Mouse (Mus musculus): ENCODE results near the gene Cacna1b. TPM values are rescaled to one million over a fixed set of nuclear protein-coding genes. Genes with fewer than 3 reads are reported as not detected.

The Cacna1b gene
- polyA plus RNA-seq, 1 experiment, result 0.01 TPM

DNA sequence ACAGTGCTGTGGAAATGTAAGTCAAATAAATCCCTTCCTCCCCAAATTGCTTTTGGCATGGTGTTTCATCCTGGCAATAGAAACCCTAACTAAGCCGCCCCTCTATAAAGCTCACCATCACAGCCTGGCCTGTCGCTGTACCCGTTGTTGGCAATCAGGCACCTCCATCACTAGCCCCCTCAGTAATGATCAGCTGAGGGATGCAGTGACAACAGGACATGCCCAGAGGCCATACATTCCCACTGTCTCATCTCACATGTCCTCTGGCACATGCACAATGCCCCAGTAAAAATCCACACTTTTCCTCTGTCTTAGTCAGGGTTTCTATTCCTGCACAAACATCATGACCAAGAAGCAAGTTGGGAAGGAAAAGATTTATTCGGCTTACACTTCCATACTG, 173.5 kb downstream of the Cacna1b start:
- no peak overlapping the region for H3K4me3 ChIP-seq (replicated peaks)
- TF ChIP-seq TAL1 (IDR thresholded peaks at IDR 0.05; ENCODE audit: low read length) (no peak), GATA1 (IDR thresholded peaks at IDR 0.05; ENCODE audit: low read length) (no peak)
- no peaks in the 10 kb centered on the region for H3K4me1 ChIP-seq (ENCODE audit: control insufficient read depth)
- peaks cover 11% of the 10 kb centered on the region for H3K9me3 ChIP-seq (ENCODE audit: control insufficient read depth, low read length)
- no peaks in the 10 kb centered on the region for H3K36me3 ChIP-seq (ENCODE audit: control insufficient read depth)
- no peaks in the 10 kb centered on the region for H3K27me3 ChIP-seq (ENCODE audit: control insufficient read depth)

DNA sequence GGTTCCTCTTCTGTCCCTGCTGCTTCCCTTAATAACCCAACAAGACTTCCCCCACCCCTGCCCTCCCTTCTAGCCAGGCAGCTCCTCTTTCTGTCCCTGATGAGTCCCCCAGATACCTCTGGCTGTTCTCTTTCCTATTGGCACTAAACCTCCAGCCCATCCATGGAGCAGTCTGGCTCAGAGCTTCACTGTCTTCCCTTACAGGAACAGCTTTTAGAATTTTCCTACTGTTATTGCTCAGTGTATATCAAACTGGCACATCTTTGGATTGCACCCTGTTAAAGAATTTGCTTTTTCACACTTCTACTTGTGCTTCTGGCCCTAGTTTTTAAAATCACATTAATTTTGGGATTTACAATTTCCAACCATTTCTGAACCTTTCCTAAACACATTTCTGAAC, 175.0 kb downstream of the Cacna1b start:
- H3K4me1 ChIP-seq (ENCODE audit: control insufficient read depth), result no peaks in the 10 kb centered on the region
- no peaks in the 10 kb centered on the region for H3K27me3 ChIP-seq (ENCODE audit: control insufficient read depth)
- no peak overlapping the region for H3K4me3 ChIP-seq (replicated peaks)
- no peaks in the 10 kb centered on the region for H3K36me3 ChIP-seq (ENCODE audit: control insufficient read depth)
- peaks cover 14% of the 10 kb centered on the region for H3K9me3 ChIP-seq (ENCODE audit: control insufficient read depth, low read length)
- no peak for TF ChIP-seq GATA1 (IDR thresholded peaks at IDR 0.05; ENCODE audit: low read length)
- TF ChIP-seq TAL1 (IDR thresholded peaks at IDR 0.05; ENCODE audit: low read length), result no peak

DNA sequence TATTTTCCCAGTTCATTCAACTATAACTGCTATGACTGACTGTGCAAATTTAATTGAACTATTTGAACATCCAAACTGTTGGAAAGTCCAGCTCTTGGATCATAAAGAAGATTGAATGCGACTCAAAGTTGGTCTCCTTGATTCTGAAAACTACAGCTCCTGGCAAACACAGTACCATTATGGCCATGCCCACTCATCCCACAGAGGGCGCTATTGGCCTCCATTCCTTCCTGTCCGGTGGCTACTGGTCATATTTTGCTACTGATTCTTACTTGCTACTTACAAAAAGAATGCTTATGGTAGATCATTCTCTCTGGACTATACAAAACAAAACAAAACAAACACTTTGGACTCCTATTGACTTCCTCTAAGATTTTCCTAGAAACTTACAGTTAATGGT, 188.3 kb downstream of the Cacna1b start:
- TF ChIP-seq GATA1 (IDR thresholded peaks at IDR 0.05; ENCODE audit: low read length), result no peak
- no peak for TF ChIP-seq TAL1 (IDR thresholded peaks at IDR 0.05; ENCODE audit: low read length)
- Histone ChIP-seq H3K36me3 (ENCODE audit: control insufficient read depth) (no peaks in the 10 kb centered on the region), H3K9me3 (ENCODE audit: control insufficient read depth, low read length) (no peaks in the 10 kb centered on the region)

DNA sequence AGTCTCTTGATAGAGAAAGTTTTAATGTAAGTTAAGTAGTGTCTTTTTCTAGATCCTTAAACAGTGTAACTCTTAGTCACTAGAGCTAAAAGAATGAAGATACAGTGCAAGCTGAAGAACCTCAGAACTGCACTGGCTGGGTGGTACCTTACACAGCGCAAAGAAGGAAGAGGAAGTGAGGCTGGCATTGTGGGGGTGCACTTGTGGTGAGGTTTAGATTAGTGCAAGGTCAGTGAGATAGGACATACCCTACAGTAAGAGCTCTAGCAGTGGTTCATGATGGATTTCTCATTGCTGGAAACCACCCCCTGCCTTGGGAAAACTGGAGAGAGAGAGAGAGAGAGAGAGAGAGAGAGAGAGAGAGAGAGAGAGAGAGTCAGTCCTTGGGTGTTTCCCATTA, 192.0 kb downstream of the Cacna1b start:
- Histone ChIP-seq H3K4me3 (replicated peaks) (no peak overlapping the region), H3K36me3 (ENCODE audit: control insufficient read depth) (no peaks in the 10 kb centered on the region), H3K4me1 (ENCODE audit: control insufficient read depth) (no peaks in the 10 kb centered on the region), H3K27me3 (ENCODE audit: control insufficient read depth) (no peaks in the 10 kb centered on the region), H3K9me3 (ENCODE audit: control insufficient read depth, low read length) (no peaks in the 10 kb centered on the region)
- TF ChIP-seq GATA1 (IDR thresholded peaks at IDR 0.05; ENCODE audit: low read length) (no peak), TAL1 (IDR thresholded peaks at IDR 0.05; ENCODE audit: low read length) (no peak)

More for the DNA sequence above, 188.3 kb downstream of the Cacna1b start:
- no peaks in the 10 kb centered on the region for H3K27me3 ChIP-seq (ENCODE audit: control insufficient read depth)
- no peaks in the 10 kb centered on the region for H3K4me1 ChIP-seq (ENCODE audit: control insufficient read depth)
- no peak overlapping the region for H3K4me3 ChIP-seq (replicated peaks)

DNA sequence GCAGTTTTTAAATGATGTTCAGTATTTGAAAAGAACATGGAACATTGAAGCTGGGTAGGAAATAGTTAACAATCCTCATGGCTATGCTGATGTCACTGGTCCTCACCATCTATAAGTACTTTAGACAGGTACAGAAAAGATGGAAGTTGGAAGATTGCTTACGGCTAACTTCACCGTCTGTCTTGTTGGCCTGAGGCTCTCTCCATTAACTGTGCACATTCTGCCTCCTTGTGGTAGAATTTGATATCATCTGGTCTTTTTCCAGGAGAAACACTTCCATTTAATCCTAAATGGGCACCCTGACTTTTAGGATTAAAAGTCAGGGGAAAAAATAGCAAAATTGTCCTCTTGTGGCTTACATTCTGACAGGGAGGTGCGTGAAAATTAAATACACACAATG, 194.4 kb downstream of the Cacna1b start:
- Histone ChIP-seq H3K4me1 (ENCODE audit: control insufficient read depth) (no peaks in the 10 kb centered on the region), H3K27me3 (ENCODE audit: control insufficient read depth) (no peaks in the 10 kb centered on the region), H3K36me3 (ENCODE audit: control insufficient read depth) (no peaks in the 10 kb centered on the region), H3K9me3 (ENCODE audit: control insufficient read depth, low read length) (no peaks in the 10 kb centered on the region), H3K4me3 (replicated peaks) (no peak overlapping the region)
- TF ChIP-seq TAL1 (IDR thresholded peaks at IDR 0.05; ENCODE audit: low read length) (no peak), GATA1 (IDR thresholded peaks at IDR 0.05; ENCODE audit: low read length) (no peak)

DNA sequence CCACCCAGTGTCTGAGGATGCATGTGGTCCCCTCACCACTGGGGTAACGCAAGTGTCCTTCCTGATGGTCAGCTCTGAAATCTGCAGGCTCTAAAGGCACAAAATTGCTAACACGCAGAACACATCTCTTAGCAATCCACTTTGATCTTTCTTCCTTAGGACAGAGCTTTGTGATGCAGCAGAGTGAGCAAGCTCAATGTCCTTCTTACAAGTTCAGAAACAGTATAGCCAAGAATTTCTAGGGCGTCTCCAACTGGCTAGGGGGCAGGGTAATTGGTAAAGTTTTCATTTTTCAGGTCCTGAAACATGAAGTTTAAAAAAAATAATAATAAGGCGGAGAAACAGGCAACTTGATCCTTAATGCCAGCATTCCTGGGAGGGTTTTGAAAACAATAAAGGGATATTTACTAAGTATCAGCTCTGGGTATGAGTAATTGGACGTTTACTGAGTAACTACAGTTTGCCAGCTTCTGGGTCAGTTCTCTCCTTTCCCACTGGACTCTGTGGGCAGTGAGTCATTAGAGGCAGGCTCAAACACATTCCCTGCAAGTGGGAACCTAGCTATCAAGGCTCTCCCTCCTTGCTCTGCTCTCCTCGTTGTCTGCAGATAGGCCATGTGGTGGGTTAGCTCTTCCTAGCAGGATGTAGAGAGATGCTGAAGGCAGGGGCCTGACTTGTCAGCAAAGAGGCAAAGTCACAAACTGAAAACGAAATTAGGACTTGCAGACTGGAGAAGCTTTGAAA, 200.2 kb downstream of the Cacna1b start:
- Histone ChIP-seq H3K27me3 (ENCODE audit: control insufficient read depth) (no peaks in the 10 kb centered on the region), H3K4me3 (replicated peaks) (no peak overlapping the region), H3K9me3 (ENCODE audit: control insufficient read depth, low read length) (no peaks in the 10 kb centered on the region), H3K4me1 (ENCODE audit: control insufficient read depth) (no peaks in the 10 kb centered on the region), H3K36me3 (ENCODE audit: control insufficient read depth) (no peaks in the 10 kb centered on the region)
- no peak for TF ChIP-seq GATA1 (IDR thresholded peaks at IDR 0.05; ENCODE audit: low read length)
- TF ChIP-seq TAL1 (IDR thresholded peaks at IDR 0.05; ENCODE audit: low read length), result no peak

DNA sequence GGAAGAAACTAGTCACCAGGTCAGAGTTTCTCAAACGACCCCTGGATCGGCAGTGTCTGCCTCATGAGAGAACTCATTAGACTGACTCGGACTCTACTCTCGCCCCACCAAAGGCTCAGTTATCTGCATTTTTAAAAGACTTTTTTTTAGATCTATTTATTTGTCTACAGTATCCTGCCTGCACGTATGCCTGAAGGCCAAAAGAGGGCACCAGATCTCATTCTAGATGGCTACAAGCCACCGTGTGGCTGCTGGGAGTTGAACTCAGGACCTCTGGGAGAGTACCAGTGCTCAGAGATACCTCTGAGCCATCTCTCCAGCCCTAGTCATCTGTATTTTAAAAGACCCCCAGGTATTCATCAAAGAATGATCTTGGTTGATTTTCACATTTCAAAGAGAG, 201.0 kb downstream of the Cacna1b start:
- no peak for TF ChIP-seq GATA1 (IDR thresholded peaks at IDR 0.05; ENCODE audit: low read length)
- TF ChIP-seq TAL1 (IDR thresholded peaks at IDR 0.05; ENCODE audit: low read length), result no peak
- no peak overlapping the region for H3K4me3 ChIP-seq (replicated peaks)
- H3K9me3 ChIP-seq (ENCODE audit: control insufficient read depth, low read length), result no peaks in the 10 kb centered on the region
- no peaks in the 10 kb centered on the region for H3K4me1 ChIP-seq (ENCODE audit: control insufficient read depth)
- no peaks in the 10 kb centered on the region for H3K27me3 ChIP-seq (ENCODE audit: control insufficient read depth)
- H3K36me3 ChIP-seq (ENCODE audit: control insufficient read depth), result no peaks in the 10 kb centered on the region

DNA sequence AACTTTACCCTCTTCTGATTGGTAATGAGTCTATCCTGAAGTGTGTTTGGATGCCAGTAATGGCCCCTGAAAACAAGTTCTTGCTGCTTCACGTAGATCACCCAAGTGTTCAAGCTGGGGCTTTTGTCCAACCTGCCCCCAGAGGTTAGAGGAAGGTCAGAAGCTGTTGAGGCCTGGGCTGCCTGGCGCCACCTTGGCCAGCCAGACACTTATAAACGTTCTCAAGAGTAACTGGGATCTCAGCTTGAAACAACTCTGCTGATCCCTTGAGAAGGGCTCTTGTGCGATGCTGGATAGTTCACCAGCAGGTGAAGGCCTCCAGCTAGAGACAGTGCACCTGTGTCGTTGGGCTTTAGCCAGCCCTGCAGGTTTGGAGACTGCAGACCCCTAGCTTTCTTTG, 202.8 kb downstream of the Cacna1b start:
- Histone ChIP-seq H3K4me3 (replicated peaks) (no peak overlapping the region), H3K36me3 (ENCODE audit: control insufficient read depth) (no peaks in the 10 kb centered on the region), H3K9me3 (ENCODE audit: control insufficient read depth, low read length) (no peaks in the 10 kb centered on the region), H3K4me1 (ENCODE audit: control insufficient read depth) (no peaks in the 10 kb centered on the region), H3K27me3 (ENCODE audit: control insufficient read depth) (no peaks in the 10 kb centered on the region)
- no peak for TF ChIP-seq TAL1 (IDR thresholded peaks at IDR 0.05; ENCODE audit: low read length)
- no peak for TF ChIP-seq GATA1 (IDR thresholded peaks at IDR 0.05; ENCODE audit: low read length)

DNA sequence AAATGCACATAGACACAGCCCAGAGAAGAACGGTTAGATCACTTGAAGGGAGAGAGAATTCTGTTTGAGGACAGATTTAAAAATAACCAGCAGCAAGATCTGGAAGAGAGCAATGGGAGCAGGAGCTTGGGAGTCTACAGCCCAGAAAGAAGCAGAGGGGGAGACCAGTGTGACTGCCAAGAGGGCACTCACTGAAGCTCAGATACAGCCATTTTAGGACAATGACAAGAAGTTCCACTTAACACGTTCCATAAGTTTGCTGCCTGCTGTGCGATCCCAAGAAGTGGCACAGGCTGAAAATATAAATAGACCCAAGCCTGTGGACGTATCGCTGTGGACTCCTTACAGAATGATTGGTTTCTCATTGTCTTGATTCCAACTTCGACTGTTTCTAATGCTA, 206.6 kb downstream of the Cacna1b start:
- no peaks in the 10 kb centered on the region for H3K27me3 ChIP-seq (ENCODE audit: control insufficient read depth)
- H3K9me3 ChIP-seq (ENCODE audit: control insufficient read depth, low read length), result no peaks in the 10 kb centered on the region
- no peaks in the 10 kb centered on the region for H3K36me3 ChIP-seq (ENCODE audit: control insufficient read depth)
- H3K4me3 ChIP-seq (replicated peaks), result no peak overlapping the region
- H3K4me1 ChIP-seq (ENCODE audit: control insufficient read depth), result no peaks in the 10 kb centered on the region
- no peak for TF ChIP-seq TAL1 (IDR thresholded peaks at IDR 0.05; ENCODE audit: low read length)
- no peak for TF ChIP-seq GATA1 (IDR thresholded peaks at IDR 0.05; ENCODE audit: low read length)

DNA sequence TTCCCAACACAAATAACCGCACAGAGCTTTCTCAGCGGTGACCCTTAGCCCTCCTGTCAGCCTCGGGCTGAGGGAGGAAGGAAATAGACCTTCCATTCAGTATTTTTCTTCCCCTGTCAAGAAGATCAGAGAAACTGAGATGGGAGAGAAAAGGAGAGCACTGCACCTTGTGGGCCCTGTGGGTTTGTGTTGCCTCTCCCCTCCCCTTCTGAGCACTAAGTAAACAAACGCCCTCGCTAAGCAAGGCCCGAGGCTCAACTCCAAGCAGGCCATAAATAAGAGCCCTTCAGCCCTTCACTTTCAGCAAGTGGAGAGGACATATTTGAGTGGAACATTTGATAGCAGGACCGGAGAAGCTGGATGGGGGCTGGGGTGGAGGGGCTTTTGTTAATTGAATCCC, 209.0 kb downstream of the Cacna1b start:
- Histone ChIP-seq H3K4me3 (replicated peaks) (no peak overlapping the region), H3K9me3 (ENCODE audit: control insufficient read depth, low read length) (no peaks in the 10 kb centered on the region), H3K4me1 (ENCODE audit: control insufficient read depth) (no peaks in the 10 kb centered on the region), H3K27me3 (ENCODE audit: control insufficient read depth) (no peaks in the 10 kb centered on the region), H3K36me3 (ENCODE audit: control insufficient read depth) (no peaks in the 10 kb centered on the region)
- TF ChIP-seq TAL1 (IDR thresholded peaks at IDR 0.05; ENCODE audit: low read length), result no peak
- no peak for TF ChIP-seq GATA1 (IDR thresholded peaks at IDR 0.05; ENCODE audit: low read length)

Other genes starting within 250 kb of the Cacna1b start
- 0.72 and 0.74 TPM in 2 replicates for gene Ehmt1, start 156.5 kb upstream of the Cacna1b start, polyA plus RNA-seq (2012)
- gene Arrdc1, start 172.1 kb upstream of the Cacna1b start, polyA plus RNA-seq (2012), result 1.7 and 2.5 TPM in 2 replicates
- gene Zmynd19, start 186.6 kb upstream of the Cacna1b start, polyA plus RNA-seq (2012), result 0.67 and 1.1 TPM in 2 replicates
- 0.78 and 0.86 TPM in 2 replicates for gene Dph7, start 199.2 kb upstream of the Cacna1b start, polyA plus RNA-seq (2012)
- gene Mrpl41, start 211.9 kb upstream of the Cacna1b start, polyA plus RNA-seq (2012), result 5.1 and 5.8 TPM in 2 replicates
- 0.52 and 0.80 TPM in 2 replicates for gene Pnpla7, start 212.9 kb upstream of the Cacna1b start, polyA plus RNA-seq (2012)

Data from erythroblast, embryonic 14.5 days (primary cell).